Comparison of ENCODE assay signal across 15 mouse cellular contexts in the genomic region with DNA sequence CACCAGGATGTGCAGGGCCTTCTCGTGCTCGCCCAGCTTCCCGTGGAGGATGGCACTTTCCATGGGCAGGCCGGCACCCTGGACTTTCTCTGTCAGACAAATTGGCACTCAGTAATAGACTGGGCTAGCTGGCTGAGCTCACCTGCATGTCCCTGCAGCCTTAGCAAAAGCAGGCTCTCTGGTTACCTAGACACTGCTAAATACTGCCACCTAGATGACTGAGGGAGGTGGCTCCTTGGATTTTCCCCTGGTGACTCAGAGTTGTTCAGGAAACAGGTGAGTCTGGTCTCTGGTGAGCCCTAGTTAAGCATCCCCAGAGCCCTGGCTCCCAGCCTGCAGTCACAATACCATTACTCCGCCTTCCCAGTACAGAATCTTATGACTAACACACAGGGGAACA. TPM values are rescaled to one million over a fixed set of nuclear protein-coding genes. Genes with fewer than 3 reads are reported as not detected.
DNase-seq lines count a peak whose midpoint lies in the region; ATAC-seq and TF ChIP-seq lines count a peak whose summit lies in the region.
"Had no signal": no experiment of that assay in that cellular context is flagged by ENCODE, and none has a peak within 500 bp of the region (broad histone marks: within the 10 kb centered on the region; RNA-seq: fewer than 3 reads in every experiment).

No protein-coding gene starts in this region.

- no peaks in the 10 kb centered on the region for H3K9me3 ChIP-seq in embryonic facial prominence, embryonic 15.5 days (replicated peaks)
- H3K9me3 ChIP-seq: embryonic facial prominence, embryonic 12.5 days; liver, embryonic 12.5 days had no signal

- TF ChIP-seq CTCF in layer of hippocampus, adult 2 months (conservative IDR thresholded peaks at IDR 0.05), result peak; percentile 57

- no peak overlapping the region for H3K4me2 ChIP-seq in embryonic facial prominence, embryonic 15.5 days (replicated peaks)
- H3K4me2 ChIP-seq: embryonic facial prominence, embryonic 12.5 days; liver, embryonic 12.5 days had no signal

- no peaks in the 10 kb centered on the region for H3K4me1 ChIP-seq in embryonic facial prominence, embryonic 15.5 days
- H3K4me1 ChIP-seq: embryonic facial prominence, embryonic 12.5 days; liver, embryonic 12.5 days had no signal

- no peak overlapping the region for H3K27ac ChIP-seq in layer of hippocampus, adult 2 months
- H3K27ac ChIP-seq in embryonic facial prominence, embryonic 15.5 days (replicated peaks), result no peak overlapping the region
- H3K27ac ChIP-seq: embryonic facial prominence, embryonic 12.5 days; liver, embryonic 12.5 days had no signal

- DNase-seq in frontal cortex, postnatal 10 days (ENCODE audit: low spot score in 2 of 2), result no peak
- no peak for DNase-seq in layer of hippocampus, adult 2 months (ENCODE audit: low spot score in 2 of 2)
- DNase-seq in layer of hippocampus, postnatal 10 days (ENCODE audit: low spot score in 2 of 2), result no peak
- peak; percentile 5 for DNase-seq in A20 (ENCODE audit: low read depth, low spot score)
- DNase-seq in T-cell, adult 2 months (ENCODE audit: low spot score), result no peak
- DNase-seq: adrenal gland, postnatal 36 days; cerebellum, adult 18-20 months; heart, postnatal 10 days; kidney, postnatal 25 days; thymus, postnatal 14 days had no signal

- H3K9ac ChIP-seq in embryonic facial prominence, embryonic 15.5 days, result no peak overlapping the region
- H3K9ac ChIP-seq: embryonic facial prominence, embryonic 12.5 days; liver, embryonic 12.5 days had no signal

- WGBS in embryonic facial prominence, embryonic 15.5 days, result 85% methylated on average over 5 of the region's 5 CpGs

- ATAC-seq in frontal cortex, adult (ENCODE audit: low TSS enrichment), result peak; percentile 54; the same call in 1 of the 2 replicates
- peak; percentile 13; the same call in 1 of the 2 replicates for ATAC-seq in embryonic facial prominence, embryonic 15.5 days (ENCODE audit: insufficient number of reproducible peaks, low FRiP score, low TSS enrichment, low read depth)
- ATAC-seq: CD4-positive, CD25-positive, alpha-beta regulatory T cell, adult 4 months; liver, embryonic 12.5 days had no signal

- peaks cover 61% of the 10 kb centered on the region for H3K36me3 ChIP-seq in embryonic facial prominence, embryonic 15.5 days

- no peaks in the 10 kb centered on the region for H3K27me3 ChIP-seq in embryonic facial prominence, embryonic 15.5 days
- H3K27me3 ChIP-seq: embryonic facial prominence, embryonic 12.5 days; liver, embryonic 12.5 days had no signal

- H3K4me3 ChIP-seq in layer of hippocampus, adult 2 months, result no peak overlapping the region
- H3K4me3 ChIP-seq in embryonic facial prominence, embryonic 15.5 days (replicated peaks), result no peak overlapping the region
- H3K4me3 ChIP-seq: embryonic facial prominence, embryonic 12.5 days; liver, embryonic 12.5 days had no signal

RNA-seq across cellular contexts. Expression of a gene that starts 46.5 kb away (rescaled TPM):
- 10 to 100 TPM; 26.8 to 42.4 TPM for total RNA-seq in layer of hippocampus, adult 2 months (2021)
- total RNA-seq in layer of hippocampus, postnatal 10 days (2021), result 10 to 100 TPM; 29.4 to 41.7 TPM
- polyA plus RNA-seq in embryonic facial prominence, embryonic 15.5 days (2015; fragmentation: Nextera tagmentation; extraction: Ambion mirVana), result 11.4 and 12.5 TPM in 2 replicates

RNA-seq across cellular contexts. Expression of a gene that starts 46.6 kb away (rescaled TPM):
- 10 to 100 TPM; 24.2 to 26.8 TPM for total RNA-seq in layer of hippocampus, adult 2 months (2021)
- 10 to 100 TPM; 22.2 to 23.0 TPM for total RNA-seq in layer of hippocampus, postnatal 10 days (2021)
- polyA plus RNA-seq in embryonic facial prominence, embryonic 15.5 days (2015; fragmentation: Nextera tagmentation; extraction: Ambion mirVana), result 29.4 and 30.0 TPM in 2 replicates
